Mouse (Mus musculus): ENCODE measurements around the gene 2310057M21Rik.
"Not testable (repeated sequence)": the region's sequence is repeated elsewhere in the genome, so short reads cannot be mapped to it uniquely, and the experiment has no call there.

The 2310057M21Rik gene

DNA sequence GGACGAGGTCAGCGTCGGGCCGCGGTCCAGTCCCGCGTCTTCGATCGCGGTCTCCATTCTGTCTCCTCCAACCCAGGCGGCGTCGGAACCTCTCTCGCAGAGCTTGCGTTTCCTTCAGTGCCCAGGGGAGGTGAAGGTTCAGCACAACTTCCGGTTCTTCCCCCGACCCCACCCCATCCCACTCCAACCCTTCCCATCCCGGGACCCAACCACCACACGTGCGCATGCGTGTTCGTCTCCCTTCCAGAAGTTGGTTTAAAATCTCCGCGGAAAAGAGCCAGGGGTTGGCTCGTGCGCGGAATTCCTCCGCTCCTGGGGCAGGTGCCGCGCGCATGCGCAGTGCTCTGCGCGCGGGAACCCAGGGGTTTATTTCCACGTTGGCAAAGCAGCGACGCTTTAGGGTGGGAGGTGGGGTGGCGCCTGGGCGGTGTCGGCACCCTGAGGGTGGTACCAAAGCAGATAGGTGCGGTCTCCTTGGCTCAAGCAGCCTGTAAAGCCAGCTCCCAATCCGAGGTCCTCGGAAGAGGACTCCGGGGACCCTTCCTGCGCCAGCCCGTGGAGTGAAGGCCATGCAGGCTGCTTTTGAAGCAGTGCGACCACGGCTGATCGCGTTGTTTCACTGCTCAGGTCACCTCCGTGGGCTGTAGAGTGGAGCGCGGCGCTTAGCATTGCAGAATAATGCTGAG is at the start of gene 2310057M21Rik:
2310057M21Rik (minus strand) TSS at position 145 of the 686 bp plus-strand sequence.
- peak; percentile 99 for DNase-seq (ENCODE audit: inconsistent ontology term)

DNA sequence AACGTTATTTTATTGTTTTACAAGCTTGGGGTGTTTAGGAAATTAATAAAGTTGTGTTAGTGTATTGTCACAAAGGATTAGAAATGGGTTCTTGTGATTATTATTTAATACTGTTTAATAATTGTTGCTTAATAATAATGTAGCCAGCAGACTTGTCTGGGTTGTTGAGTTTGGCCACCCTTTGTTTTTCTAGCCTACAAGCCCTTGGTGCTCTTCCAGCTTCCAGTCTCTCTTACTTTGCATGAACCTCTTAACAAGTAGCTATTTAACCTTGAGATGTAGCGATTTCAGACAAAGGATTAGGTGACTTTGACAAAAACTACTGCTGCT is 49.3 kb upstream of the 2310057M21Rik start:
- no peak for DNase-seq (ENCODE audit: inconsistent ontology term)

DNA sequence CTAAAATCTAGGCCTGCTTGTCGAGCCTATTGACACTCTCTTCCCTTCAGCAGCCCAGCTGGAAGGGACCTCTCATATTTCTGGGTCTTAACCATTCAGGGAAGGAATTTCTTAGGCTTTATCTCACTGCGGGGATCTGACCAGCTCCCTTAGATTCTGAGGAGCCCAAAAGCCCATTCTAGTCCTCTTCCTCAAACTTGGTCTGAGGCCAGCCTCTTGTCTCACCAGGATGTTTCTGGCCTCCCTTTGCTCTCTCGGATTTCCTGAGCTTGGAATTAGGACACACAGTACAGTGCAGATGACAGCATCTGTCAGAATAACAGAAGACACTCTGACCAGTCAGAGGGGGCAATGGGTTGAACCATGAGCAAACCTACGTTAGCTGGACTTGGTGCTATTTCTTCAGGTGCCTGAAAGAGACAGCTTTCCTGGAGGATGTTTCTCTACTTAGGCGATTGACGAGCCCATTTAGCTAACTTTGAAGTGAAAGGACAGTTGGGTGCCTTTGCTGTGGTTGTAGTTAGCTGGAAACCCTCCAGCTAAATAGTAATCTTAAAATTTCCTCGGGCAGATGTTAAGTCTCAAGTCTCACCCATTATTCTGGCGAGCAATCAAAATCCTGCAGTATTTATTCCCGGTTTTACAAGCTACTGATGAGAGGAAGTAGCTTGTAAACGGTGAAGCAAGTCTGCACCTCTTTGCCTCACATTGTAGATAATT is 48.8 kb upstream of the 2310057M21Rik start:
- DNase-seq (ENCODE audit: inconsistent ontology term), result peak; percentile 15

GRCm38 (mm10) chr7:131410416-131411058 is 48.0 kb upstream of the 2310057M21Rik start, which contains the start of the genes Ikzf5 and Acadsb:
TSS of gene Ikzf5 (minus strand) at chr7:131410521.
TSS of gene Acadsb (plus strand) at chr7:131410601.
- peak; percentile 99 for DNase-seq (ENCODE audit: inconsistent ontology term)

DNA sequence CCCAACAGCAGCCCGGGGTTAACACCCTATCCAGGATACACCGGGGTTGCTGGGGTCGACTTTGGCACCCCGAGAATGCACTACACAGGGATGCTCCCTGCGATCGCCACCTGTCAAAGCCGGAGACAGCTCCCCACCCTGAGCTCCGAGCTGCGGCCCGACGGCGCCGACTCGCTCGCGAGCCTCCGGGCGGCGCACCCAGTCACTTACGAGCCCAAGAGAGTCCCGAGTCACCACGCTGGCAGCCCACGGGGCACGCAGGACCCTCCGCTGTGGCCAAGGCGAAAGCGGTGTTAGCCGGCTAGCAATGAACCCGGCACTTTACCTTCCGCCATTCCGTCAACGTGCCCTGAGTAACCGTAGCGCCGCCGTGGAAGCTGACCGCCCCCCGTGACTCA is 47.4 kb upstream of the 2310057M21Rik start:
- DNase-seq (ENCODE audit: inconsistent ontology term), result no peak

DNA sequence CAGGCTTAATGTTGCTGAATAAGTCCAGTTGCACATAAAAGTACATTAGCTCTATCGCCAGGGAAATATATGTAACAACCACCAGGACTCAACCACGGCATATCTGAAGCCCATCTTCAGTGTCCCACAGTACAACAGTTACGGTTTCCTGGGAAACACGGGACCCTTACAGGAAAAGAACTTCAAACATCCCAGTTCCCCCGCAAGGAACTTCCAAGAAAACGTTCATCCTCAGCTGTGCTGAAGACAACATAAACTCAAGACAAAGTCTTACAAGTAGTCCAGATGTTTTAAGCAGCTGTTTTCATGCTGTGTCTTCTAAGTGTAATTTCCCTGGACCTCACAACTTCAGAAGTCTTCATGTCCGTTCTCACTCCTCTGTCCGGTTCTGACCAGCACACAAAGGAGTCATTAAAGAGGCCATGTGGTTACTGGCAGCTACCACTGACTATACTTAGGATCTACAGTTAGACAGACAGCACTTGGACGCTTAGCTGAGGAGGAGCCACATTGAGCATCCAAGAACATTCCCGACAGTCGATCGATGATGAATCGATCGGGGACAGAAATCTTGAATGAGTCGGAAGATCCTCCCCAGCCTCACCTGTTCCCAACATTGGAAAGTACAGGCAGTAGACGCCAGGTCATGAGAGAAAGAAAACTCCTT is 46.9 kb upstream of the 2310057M21Rik start:
- DNase-seq (ENCODE audit: inconsistent ontology term), result peak; percentile 32

DNA sequence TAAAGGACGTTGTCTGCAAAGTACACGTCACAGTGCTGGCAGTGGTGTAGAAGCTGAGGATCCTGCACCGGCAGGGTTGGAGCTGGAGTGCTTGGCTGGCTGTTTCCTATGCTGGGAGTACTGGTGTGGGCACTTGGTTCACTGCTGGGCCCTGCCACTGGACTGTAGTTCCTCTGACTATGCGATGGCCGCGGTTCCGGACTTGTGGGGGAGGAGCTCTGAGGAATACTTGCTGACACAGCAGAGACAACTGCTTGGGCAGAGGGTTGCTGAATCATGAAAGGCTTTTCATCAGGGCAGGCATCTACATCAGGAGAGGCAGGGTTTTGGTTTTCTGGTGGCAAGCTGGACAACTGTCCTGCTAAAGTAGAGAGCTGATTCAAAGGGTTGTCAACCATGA is 29.2 kb upstream of the 2310057M21Rik start:
- not testable (repeated sequence) for DNase-seq (ENCODE audit: inconsistent ontology term)

- DNase-seq (ENCODE audit: inconsistent ontology term), result peak; percentile 6
Observed at GRCm38 (mm10) chr7:131371880-131372651, 9.5 kb upstream of the 2310057M21Rik start.

GRCm38 (mm10) chr7:131371470-131371860 is 8.9 kb upstream of the 2310057M21Rik start:
- no peak for DNase-seq (ENCODE audit: inconsistent ontology term)

- peak; percentile 95 for DNase-seq (ENCODE audit: inconsistent ontology term)
Observed at GRCm38 (mm10) chr7:131370648-131371469, 8.3 kb upstream of the 2310057M21Rik start, which contains the start of gene Pstk. TSS of gene Pstk (plus strand) at chr7:131371141.

- DNase-seq (ENCODE audit: inconsistent ontology term), result no peak
Observed at GRCm38 (mm10) chr7:131364131-131364530, 1.6 kb upstream of the 2310057M21Rik start.

- DNase-seq (ENCODE audit: inconsistent ontology term), result no peak
Observed at GRCm38 (mm10) chr7:131362269-131362614, 317 bp downstream of the 2310057M21Rik start.

- no peak for DNase-seq (ENCODE audit: inconsistent ontology term)
Observed at GRCm38 (mm10) chr7:131356105-131356504, 6.5 kb downstream of the 2310057M21Rik start.

DNA sequence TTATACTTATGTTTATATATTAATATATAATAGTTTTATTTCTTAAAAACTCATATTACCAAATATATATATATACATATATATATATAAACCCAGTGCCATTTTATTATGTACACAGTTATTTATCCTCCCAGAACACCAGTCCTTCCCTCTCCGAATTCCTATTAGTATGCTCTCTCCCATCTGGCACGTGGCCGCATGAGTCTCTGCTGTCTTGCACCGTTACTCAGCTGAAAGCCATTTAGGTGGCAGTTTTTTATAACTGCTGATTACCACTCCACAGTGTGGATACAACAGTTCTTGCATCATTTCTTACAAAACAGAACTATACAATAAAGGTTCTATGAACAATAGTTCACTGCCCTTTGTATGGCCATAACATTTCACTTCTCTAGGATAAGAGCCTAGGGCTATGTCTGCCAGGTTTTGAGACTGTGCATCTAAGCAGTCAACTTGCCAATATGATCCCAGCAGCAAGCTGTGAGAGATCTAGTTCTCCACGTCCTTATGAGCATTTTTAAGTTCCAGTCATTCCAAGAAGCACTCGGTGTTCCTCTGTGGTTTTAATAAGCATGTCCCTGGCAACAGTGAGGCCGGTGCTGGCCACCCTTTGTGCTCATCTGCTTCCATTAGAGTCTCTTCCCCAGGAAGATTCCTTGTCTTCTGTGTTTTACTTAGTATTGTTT is 16.6 kb downstream of the 2310057M21Rik start:
- peak; percentile 24 for DNase-seq (ENCODE audit: inconsistent ontology term)

DNA sequence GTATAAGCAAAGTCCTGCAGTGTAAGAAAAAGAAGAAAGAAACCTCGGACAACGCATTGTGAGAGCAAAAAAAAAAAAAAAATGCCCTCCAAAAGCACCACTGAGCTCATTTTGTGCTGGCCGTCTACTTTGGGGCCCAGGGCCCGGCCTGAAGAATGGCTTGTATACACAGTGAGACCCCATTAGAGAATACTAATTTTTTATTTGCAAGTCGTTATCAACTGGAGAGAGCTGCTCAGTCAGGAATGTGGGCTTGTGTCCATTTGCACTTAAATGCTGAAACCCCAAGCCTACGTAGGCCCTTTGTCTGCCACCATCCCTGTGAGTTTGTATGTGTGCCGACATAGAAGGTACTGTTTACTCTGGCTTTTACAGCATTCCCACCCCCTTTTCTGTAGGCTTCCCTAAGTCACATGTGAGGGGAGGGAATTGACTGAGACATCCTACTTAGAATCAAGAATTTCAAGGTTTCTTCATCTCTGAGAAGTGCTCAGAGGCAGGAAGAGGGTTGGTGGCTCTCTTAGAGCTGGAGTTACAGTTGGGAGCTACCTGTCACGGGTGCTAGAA is 25.0 kb downstream of the 2310057M21Rik start:
- DNase-seq (ENCODE audit: inconsistent ontology term), result no peak

GRCm38 (mm10) chr7:131333564-131333963 is 29.0 kb downstream of the 2310057M21Rik start, which contains the start of gene Fam24a:
TSS of gene Fam24a (plus strand) at chr7:131333864.
- no peak for DNase-seq (ENCODE audit: inconsistent ontology term)

DNA sequence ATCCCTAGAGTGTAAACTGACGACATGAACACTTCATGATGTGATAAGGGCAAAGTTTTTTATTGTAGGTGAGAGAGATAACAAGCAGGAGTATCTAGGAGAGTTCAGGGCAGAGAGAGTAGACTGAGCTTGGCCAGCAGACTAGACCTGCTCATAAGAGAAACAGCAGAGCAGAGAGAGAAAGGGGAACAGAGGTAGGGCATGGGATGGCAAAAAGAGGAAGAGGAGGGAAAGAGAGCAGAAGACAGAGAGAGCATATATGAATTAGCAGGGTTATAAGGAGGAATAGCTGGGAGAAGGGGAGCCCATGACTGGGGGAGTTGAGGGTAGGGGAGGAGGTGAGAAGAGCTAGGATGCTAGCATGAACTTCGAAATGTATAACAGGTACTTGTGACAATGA is 30.9 kb downstream of the 2310057M21Rik start:
- DNase-seq (ENCODE audit: inconsistent ontology term), result no peak

DNA sequence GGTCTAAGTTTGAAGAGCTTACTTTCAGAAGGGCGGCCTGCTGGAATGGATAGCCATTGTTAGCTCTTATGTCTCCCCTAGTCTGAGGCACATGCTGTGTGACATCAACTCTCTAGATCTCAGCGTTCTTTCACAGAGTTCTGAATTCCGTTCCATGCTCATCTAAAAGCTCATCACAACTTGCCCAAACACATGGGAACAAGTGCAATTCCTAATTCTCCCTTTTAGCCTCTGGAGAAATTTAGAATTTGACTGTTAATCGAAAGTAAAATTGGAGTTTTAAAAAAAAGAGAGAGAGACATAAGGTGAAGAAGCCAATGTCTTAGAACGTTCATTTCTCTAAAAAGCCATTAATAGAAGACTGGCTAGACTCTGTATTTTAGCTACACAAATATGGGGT is 33.1 kb downstream of the 2310057M21Rik start, which contains the start of gene Fam24b:
Fam24b (minus strand) TSS at position 101 of the 400 bp plus-strand sequence.
- DNase-seq (ENCODE audit: inconsistent ontology term), result no peak

DNA sequence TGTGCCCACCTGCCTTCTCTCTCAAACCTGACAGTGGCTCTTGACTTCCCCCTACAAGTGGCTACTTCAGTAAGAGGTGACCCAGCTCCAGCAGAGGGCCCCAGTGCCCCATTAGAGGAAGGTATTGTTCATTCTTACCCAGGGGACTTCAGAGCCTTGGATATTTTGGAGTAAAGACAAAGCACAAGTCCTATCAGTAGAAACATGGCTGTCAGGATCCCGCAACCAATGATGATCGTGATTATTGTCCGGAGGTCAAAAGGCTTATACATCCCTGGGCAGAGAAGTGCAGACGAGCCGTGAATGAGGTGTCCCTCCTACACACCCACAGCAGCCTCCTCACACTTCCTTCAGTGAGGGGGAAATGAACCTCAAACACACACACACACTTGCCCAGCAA is 35.5 kb downstream of the 2310057M21Rik start:
- DNase-seq (ENCODE audit: inconsistent ontology term), result no peak
